Mouse (Mus musculus) liver, embryonic 14.5 days (tissue): ENCODE measurements around the gene Yeats4.

Experiments used
- CTCF ChIP-seq: IDR thresholded peaks from 2 replicates; pipeline ENCODE4 v1.5.1; 2016; ENCODE audit warnings: antibody characterized with exemption, low read depth, control low read depth
- EP300 ChIP-seq: IDR thresholded peaks from 2 replicates; pipeline ENCODE4 v1.6.1; 2016; ENCODE audit warnings: antibody characterized with exemption, low read depth

GRCm38 (mm10) chr10:117225094-117225493 lies 787 bp upstream of the Yeats4 start:
- TF ChIP-seq CTCF (peak; percentile 46), EP300 (no peak)
